Mouse (Mus musculus) MEL (cell line): Measurements from ENCODE around the gene Ppp6r2.

Experiments
- CHD2 ChIP-seq: IDR thresholded peaks from 2 replicates; pipeline ENCODE4 v1.6.1; 2011; ENCODE audit warnings: low read length, improper control_type of control experiment
- CTCF ChIP-seq, 3 experiments: IDR thresholded peaks in 2 of 3; conservative IDR thresholded peaks in 1 of 3; 2 replicates each; pipeline ENCODE4 v1.5.1; 2011 to 2012; ENCODE audit warnings: low read length in 3 of 3, low read depth in 2 of 3, mild to moderate bottlenecking in 2 of 3, improper control_type of control experiment in 1 of 3, inconsistent platforms in 1 of 3, mixed read lengths in 1 of 3, moderate library complexity in 1 of 3; ENCODE audit not compliant: control insufficient read depth in 1 of 3, insufficient read depth in 1 of 3, poor library complexity in 1 of 3, severe bottlenecking in 1 of 3
- EP300 ChIP-seq, 2 experiments: IDR thresholded peaks; 2 replicates each; pipeline ENCODE4 v1.6.1; 2011; ENCODE audit warnings: improper control_type of control experiment in 2 of 2, low read length in 2 of 2, low read depth in 1 of 2, mild to moderate bottlenecking in 1 of 2
- ETS1 ChIP-seq: IDR thresholded peaks from 2 replicates; pipeline ENCODE4 v1.6.1; 2012; ENCODE audit warnings: low read depth, mild to moderate bottlenecking, inconsistent platforms, low read length, improper control_type of control experiment, moderate library complexity
- GABPA ChIP-seq: IDR thresholded peaks from 2 replicates; pipeline ENCODE4 v1.6.1; 2012; ENCODE audit warnings: low read depth, mild to moderate bottlenecking, inconsistent platforms, low read length, improper control_type of control experiment, moderate library complexity
- GATA1 ChIP-seq: IDR thresholded peaks from 2 replicates; pipeline ENCODE4 v1.6.1; 2011; ENCODE audit warnings: low read depth, low read length, improper control_type of control experiment
- HCFC1 ChIP-seq: IDR thresholded peaks from 2 replicates; pipeline ENCODE4 v1.6.1; 2012; ENCODE audit warnings: low read depth, mild to moderate bottlenecking, inconsistent platforms, low read length, improper control_type of control experiment, moderate library complexity
- KAT2A ChIP-seq: conservative IDR thresholded peaks from 2 replicates; pipeline ENCODE4 v1.6.1; 2012; ENCODE audit warnings: low read depth, low read length, improper control_type of control experiment, inconsistent platforms
- MAFK ChIP-seq: IDR thresholded peaks from 2 replicates; pipeline ENCODE4 v1.6.1; 2011; ENCODE audit warnings: low read depth, mild to moderate bottlenecking, low read length, improper control_type of control experiment, borderline replicate concordance
- POLR2A ChIP-seq, 2 experiments: IDR thresholded peaks; 2 replicates each; pipeline ENCODE4 v1.6.1; 2011 to 2012; ENCODE audit warnings: low read length in 2 of 2, mild to moderate bottlenecking in 2 of 2, control low read depth in 1 of 2, improper control_type of control experiment in 1 of 2, low read depth in 1 of 2, moderate library complexity in 1 of 2; ENCODE audit not compliant: control insufficient read depth in 1 of 2, insufficient read depth in 1 of 2, poor library complexity in 1 of 2
- POLR2AphosphoS2 ChIP-seq: IDR thresholded peaks from 2 replicates; pipeline ENCODE4 v1.6.1; 2011; ENCODE audit warnings: low read length, improper control_type of control experiment

DNA sequence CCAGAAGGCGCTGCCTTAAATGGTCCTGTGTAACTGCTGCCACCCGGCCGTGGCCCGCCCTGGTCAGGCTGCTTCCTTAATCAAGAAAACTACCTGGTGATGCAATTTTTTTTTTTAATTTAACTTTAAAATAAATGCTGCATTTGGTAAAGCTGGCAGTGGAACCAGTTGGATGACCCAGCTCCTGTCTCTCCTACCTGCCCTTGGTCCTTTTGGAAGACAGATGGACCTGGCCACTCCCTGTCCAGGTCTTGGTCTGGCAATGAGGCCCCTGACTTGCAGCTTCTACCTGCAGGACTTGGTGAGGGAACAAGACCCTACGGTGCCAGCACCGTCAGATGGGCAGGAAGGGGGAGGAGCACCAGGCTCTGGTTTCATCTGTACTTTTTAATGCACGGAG is 74.8 kb downstream of the Ppp6r2 start:
- TF ChIP-seq GABPA (no peak), POLR2AphosphoS2 (no peak), POLR2A (IDR thresholded peaks at IDR 0.05; ENCODE audit: control insufficient read depth in 1 of 2, insufficient read depth in 1 of 2, low read depth in 1 of 2, low read length in 2 of 2, poor library complexity in 1 of 2) (no peak), EP300 (IDR thresholded peaks at IDR 0.05; ENCODE audit: low read depth in 1 of 2, low read length in 2 of 2) (no peak), MAFK (no peak), CTCF (IDR thresholded peaks at IDR 0.05 in 2 of 3, conservative IDR thresholded peaks at IDR 0.05 in 1 of 3; ENCODE audit: control insufficient read depth in 1 of 3, insufficient read depth in 1 of 3, low read depth in 2 of 3, low read length in 3 of 3, poor library complexity in 1 of 3, severe bottlenecking in 1 of 3) (no peak), CHD2 (no peak), GATA1 (no peak), HCFC1 (no peak), ETS1 (no peak), KAT2A (no peak)
